Mouse (Mus musculus) thymus, adult 2 months (tissue): ENCODE results near the gene Kansl1.

Experiments used
- CTCF ChIP-seq: fragments of 200-500 bp; IDR thresholded peaks from 2 replicates; pipeline ENCODE4 v1.5.1; 2012; ENCODE audit warnings: mild to moderate bottlenecking, control low read depth, low read length, moderate library complexity, borderline replicate concordance; ENCODE audit not compliant: control insufficient read depth, poor library complexity, insufficient read depth; ENCODE audit errors: extremely low read depth
- POLR2A ChIP-seq: fragments of 200-500 bp; IDR thresholded peaks from 2 replicates; pipeline ENCODE4 v1.6.1; 2012; ENCODE audit warnings: mild to moderate bottlenecking, low read length, control low read depth, moderate library complexity; ENCODE audit not compliant: control insufficient read depth, poor library complexity, insufficient read depth; ENCODE audit errors: extremely low read depth

GRCm38 (mm10) chr11:104332105-104332504 is 136.6 kb downstream of the Kansl1 start:
- TF ChIP-seq CTCF (no peak), POLR2A (no peak)
